Mouse (Mus musculus): ENCODE measurements around the gene Hsh2d.

Hsh2d gene

DNA sequence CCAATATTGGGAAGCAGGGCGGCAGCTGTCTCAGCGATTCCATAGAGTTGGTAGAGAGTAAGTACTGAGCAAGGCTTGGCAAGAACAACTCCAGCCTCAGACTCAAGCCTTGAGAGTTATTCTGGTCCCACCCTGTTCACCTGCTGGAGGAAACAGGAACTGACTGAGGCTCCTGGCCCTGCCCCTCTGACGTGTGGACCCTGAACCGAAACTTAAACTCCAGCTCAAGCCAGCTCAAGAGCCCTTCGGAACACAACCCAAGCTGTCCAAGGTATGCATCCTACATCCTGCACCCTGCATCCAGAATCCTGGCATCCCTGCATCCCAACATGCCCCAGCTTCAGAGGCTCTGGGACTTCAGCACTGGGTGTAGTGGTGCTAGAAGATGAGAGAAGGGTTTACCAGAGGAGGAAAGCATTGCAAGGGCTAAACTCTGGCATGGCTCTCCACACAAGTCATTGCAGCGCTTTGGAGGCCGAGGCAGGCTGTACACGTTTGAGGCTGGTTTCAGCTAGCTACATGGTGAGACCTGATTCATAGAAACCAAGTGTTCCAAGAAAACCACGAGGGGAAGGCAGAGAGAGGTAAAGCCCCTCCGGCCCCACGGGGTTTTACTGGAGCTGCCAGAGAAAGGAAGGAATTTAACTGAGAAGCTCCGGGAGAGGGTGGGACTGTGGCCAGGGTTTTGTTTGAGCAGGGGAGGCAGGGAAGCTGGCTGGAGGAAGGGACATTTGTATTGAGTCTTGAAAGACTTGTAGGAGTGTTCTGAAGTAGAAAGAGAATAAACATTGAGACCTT, at the start of gene Hsh2d:
Hsh2d (plus strand) TSS at position 222 of the 798 bp plus-strand sequence.
- DNase-seq (ENCODE audit: low read depth, low spot score) = peak; percentile 85

GRCm38 (mm10) chr8:72143256-72143824, 46.1 kb upstream of the Hsh2d start:
- DNase-seq (ENCODE audit: low read depth, low spot score) = peak; percentile 26

- DNase-seq (ENCODE audit: low read depth, low spot score) = no peak
Measured at GRCm38 (mm10) chr8:72144345-72144975, 45.0 kb upstream of the Hsh2d start.

DNA sequence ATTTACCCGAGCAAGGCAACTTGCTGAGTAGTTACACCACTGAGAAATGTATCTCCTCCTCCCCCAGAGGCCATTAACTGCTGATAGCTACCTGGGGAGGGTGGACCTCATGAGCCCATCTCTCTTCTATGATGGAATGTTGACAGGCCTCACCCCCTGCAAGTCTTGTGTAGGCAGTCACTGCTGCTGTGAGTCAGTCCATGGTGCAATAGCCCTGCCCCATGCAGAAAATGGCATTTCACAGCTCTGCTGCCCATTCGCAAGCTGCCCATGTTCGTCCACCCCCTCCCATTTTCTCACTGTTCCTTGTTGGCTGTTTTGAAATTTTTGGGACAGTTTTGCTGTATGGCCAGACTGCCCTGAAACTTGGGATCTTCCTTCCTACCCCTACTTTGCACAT, 43.9 kb upstream of the Hsh2d start:
- DNase-seq (ENCODE audit: low read depth, low spot score) = no peak

DNA sequence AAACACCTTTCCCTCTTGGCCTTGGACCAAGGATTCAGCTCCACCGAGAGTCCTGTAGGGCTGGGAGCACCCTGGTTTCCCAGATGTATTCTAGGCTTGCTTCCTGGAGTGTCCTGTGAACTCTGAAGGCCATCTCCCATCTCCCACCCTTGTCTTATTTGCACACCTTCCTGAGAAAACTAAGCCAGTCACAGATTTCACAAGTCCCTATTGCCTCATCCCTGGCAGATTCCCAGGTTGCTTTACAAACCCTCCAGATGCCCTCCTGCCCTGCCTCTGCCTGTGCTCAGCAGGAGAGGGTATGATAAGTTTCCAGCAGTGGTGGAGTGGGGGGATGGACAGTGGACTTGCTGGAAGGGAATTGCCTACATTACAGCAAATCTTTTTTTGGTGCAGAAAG, 43.4 kb upstream of the Hsh2d start:
- no peak for DNase-seq (ENCODE audit: low read depth, low spot score)

GRCm38 (mm10) chr8:72146556-72146955, 42.9 kb upstream of the Hsh2d start:
- DNase-seq (ENCODE audit: low read depth, low spot score) = no peak

DNA sequence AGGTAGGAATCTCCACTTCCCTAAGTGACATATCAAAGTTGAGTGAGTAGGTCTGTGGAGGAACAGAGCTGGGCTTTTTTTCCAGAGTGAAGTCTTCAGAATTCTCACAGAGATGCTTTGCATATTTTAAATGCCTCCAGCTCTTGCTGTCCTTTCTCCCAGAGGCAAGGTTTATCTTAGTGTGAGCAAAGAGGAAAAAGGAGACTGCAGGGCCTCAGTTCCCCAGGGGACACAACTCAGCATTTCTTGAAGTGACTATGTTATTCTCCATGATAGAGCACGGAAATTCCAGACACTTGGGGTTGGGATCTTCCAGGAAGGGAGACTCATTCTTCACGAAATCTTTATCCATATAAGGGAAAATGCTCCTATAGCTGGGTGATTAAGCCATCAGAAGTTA, 42.2 kb upstream of the Hsh2d start:
- DNase-seq (ENCODE audit: low read depth, low spot score) = no peak

DNA sequence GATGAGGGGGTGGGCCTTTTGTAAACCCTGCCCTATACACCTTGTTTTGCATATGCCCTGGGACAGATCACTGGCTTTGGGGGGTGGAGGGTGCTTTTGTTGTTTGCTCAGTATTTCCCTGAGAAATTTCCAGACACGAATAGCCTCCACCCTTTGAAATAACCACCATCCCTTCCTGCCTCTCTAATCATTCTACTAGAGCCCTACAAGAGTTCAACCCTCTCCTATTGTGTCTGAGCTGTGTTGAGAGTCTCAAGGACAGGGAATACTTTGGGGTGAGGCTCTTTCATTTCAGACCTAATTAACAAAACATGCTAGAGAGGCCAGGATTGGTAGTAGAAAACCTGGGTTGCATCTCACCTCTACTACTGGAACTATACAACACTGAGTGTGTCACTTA, 40.4 kb upstream of the Hsh2d start:
- DNase-seq (ENCODE audit: low read depth, low spot score) = no peak

DNA sequence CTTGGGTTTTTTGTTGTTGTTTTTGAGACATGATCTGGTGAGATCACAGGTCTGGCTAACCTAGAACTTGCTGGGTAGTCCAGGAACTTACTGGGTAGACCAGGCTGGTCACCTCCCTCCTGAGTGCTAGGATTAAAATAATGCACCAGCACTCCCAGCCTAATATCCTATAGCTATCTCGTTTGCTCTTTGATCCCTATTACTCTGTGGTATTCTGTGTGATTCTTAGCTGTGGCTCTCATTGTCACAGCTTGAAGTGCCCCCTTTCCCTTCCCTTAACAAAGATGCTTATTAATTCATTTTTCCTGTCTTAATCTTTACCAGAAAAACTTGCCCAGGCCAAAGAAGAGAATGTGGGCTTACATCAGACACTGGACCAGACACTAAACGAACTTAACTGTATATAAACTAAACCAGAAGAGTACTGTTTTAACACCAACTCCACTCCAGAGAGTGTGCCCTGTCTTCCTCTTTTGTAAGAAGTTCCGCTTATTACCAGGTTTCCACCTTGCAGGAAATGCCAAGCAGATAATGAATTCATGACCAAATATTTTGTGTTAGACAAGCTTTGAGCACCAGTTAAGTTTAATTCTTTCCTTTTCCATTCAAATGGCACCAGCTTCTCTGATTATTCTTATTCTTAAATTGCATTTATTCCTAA, 37.9 kb upstream of the Hsh2d start:
- DNase-seq (ENCODE audit: low read depth, low spot score) = no peak

DNA sequence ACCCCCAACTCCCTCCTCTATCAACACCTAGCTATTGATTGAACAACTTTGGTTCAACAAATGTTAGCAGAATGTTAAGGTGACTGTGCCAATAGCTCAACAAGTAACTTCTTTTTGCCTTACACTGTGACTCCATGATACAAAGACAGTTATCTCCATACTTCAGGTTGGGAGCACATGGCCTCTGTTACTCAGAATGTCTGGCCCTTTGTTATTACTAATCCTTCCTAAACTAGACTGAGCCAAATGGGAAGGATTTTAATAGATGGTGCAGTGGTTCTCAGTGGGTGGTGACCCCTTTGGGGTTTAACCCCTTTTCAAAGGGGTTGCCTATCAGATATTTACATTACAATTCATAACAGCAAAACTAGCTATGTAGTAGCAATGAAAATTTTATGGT, 36.1 kb upstream of the Hsh2d start:
- no peak for DNase-seq (ENCODE audit: low read depth, low spot score)

GRCm38 (mm10) chr8:72158096-72158495, 31.3 kb upstream of the Hsh2d start:
- no peak for DNase-seq (ENCODE audit: low read depth, low spot score)

GRCm38 (mm10) chr8:72158726-72159125, 30.7 kb upstream of the Hsh2d start:
- DNase-seq (ENCODE audit: low read depth, low spot score) = no peak

GRCm38 (mm10) chr8:72160007-72160406, 29.4 kb upstream of the Hsh2d start:
- peak; percentile 72 for DNase-seq (ENCODE audit: low read depth, low spot score)

GRCm38 (mm10) chr8:72160707-72161697, 28.4 kb upstream of the Hsh2d start, which contains the start of gene Rab8a:
Rab8a (plus strand) TSS chr8:72161200.
- DNase-seq (ENCODE audit: low read depth, low spot score) = peak; percentile 100

DNA sequence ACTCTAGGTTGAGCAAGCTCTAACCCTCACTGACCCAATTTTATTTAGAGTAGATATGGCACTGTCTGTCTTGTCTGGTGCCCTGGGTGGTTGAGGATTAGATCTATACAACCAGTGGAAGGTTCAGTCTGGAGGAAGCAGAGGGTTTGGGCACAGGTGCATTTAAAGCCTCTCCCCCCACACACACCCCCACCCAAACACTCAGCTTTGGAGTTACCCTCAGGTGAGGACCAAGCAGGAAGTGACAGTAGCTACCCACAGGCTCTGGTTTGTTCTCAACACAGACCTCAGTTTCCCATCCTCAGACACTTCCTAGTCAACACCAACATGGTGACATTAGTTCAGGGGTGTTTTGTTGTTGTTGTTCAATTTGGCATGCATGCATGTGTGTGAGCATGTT, 26.6 kb upstream of the Hsh2d start:
- DNase-seq (ENCODE audit: low read depth, low spot score) = peak; percentile 68

- peak; percentile 90 for DNase-seq (ENCODE audit: low read depth, low spot score)
Measured at GRCm38 (mm10) chr8:72169098-72169668, 20.3 kb upstream of the Hsh2d start.

GRCm38 (mm10) chr8:72169681-72170249, 19.7 kb upstream of the Hsh2d start:
- DNase-seq (ENCODE audit: low read depth, low spot score) = no peak

GRCm38 (mm10) chr8:72177346-72177925, 12.0 kb upstream of the Hsh2d start:
- peak; percentile 71 for DNase-seq (ENCODE audit: low read depth, low spot score)

- DNase-seq (ENCODE audit: low read depth, low spot score) = no peak
Measured at GRCm38 (mm10) chr8:72183554-72184202, 5.8 kb upstream of the Hsh2d start.
